Mouse (Mus musculus): ENCODE data around the gene Zfp622.
"Not testable (repeated sequence)": the region's sequence is repeated elsewhere in the genome, so short reads cannot be mapped to it uniquely, and the experiment has no call there.

The Zfp622 gene

GRCm38 (mm10) chr15:25972758-25973157, 11.4 kb upstream of the Zfp622 start:
- DNase-seq: no peak

- no peak for DNase-seq
Measured at GRCm38 (mm10) chr15:25974352-25974751, 9.8 kb upstream of the Zfp622 start.

GRCm38 (mm10) chr15:25975810-25976209, 8.4 kb upstream of the Zfp622 start:
- DNase-seq: no peak

- not testable (repeated sequence) for DNase-seq
Measured at GRCm38 (mm10) chr15:25983614-25984013, 552 bp upstream of the Zfp622 start.

- DNase-seq: no peak
Measured at GRCm38 (mm10) chr15:25984734-25985492, 747 bp downstream of the Zfp622 start.

- peak; percentile 65 for DNase-seq
Measured at GRCm38 (mm10) chr15:25992992-25993727, 9.0 kb downstream of the Zfp622 start.

- DNase-seq: no peak
Measured at GRCm38 (mm10) chr15:25995521-25995920, 11.4 kb downstream of the Zfp622 start.

- DNase-seq: not testable (repeated sequence)
Measured at GRCm38 (mm10) chr15:25999545-25999944, 15.4 kb downstream of the Zfp622 start.

GRCm38 (mm10) chr15:26008621-26009020, 24.5 kb downstream of the Zfp622 start:
- no peak for DNase-seq

GRCm38 (mm10) chr15:26012891-26013290, 28.7 kb downstream of the Zfp622 start:
- DNase-seq: no peak

GRCm38 (mm10) chr15:26015979-26016665, 32.0 kb downstream of the Zfp622 start:
- peak; percentile 30 for DNase-seq

GRCm38 (mm10) chr15:26021721-26022120, 37.6 kb downstream of the Zfp622 start:
- DNase-seq: no peak

- no peak for DNase-seq
Measured at GRCm38 (mm10) chr15:26022636-26023035, 38.5 kb downstream of the Zfp622 start.

- DNase-seq: peak; percentile 6
Measured at GRCm38 (mm10) chr15:26031692-26032091, 47.5 kb downstream of the Zfp622 start.

- DNase-seq: no peak
Measured at GRCm38 (mm10) chr15:26040567-26040966, 56.4 kb downstream of the Zfp622 start.

GRCm38 (mm10) chr15:26041196-26041947, 57.2 kb downstream of the Zfp622 start:
- DNase-seq: no peak
